Mouse (Mus musculus) gastrocnemius, postnatal 10 days (tissue): ENCODE measurements around the gene Cd300lg. TPM values are rescaled to one million over a fixed set of nuclear protein-coding genes. Genes with fewer than 3 reads are reported as not detected.

Experiments used
- DNase-seq: peaks from one replicate; pipeline ENCODE4 v3.0.0; 2021; ENCODE audit warnings: mixed read lengths
- long read RNA-seq, 2 experiments: library from polyadenylated mRNA; stranded (forward); transcript quantifications; one replicate each; pipeline ENCODE4 v2.0.0; 2021
- total RNA-seq, 2 experiments: library from RNA; stranded (reverse); gene quantifications; 2 replicates each; pipeline ENCODE4 v1.2.3; 2021

The Cd300lg gene
- total RNA-seq, result 10 to 100 TPM; 18.0 to 20.4 TPM
- long read RNA-seq, experiment 1, transcript Cd300lg-201 (7 exons, 2,353 nt), result major isoform, 8 of 11 reads
- long read RNA-seq, experiment 1, partial matches to known transcripts, result 0 of 11 reads
- long read RNA-seq, experiment 1, other reads (novel, unspliced or antisense), result 1 of 11 reads
- long read RNA-seq, experiment 2, transcript Cd300lg-201 (7 exons, 2,353 nt), result major isoform, 8 of 18 reads
- long read RNA-seq, experiment 2, partial matches to known transcripts, result 3 of 18 reads
- long read RNA-seq, experiment 2, other reads (novel, unspliced or antisense), result 2 of 18 reads

- no peak for DNase-seq
These were observed at the start of gene Cd300lg for GRCm38 (mm10) chr11:102041350-102041949. Gene Cd300lg (plus strand): TSS chr11:102041509.

- no peak for DNase-seq
These were observed 49.5 kb upstream of the Cd300lg start for GRCm38 (mm10) chr11:101991813-101992212.

GRCm38 (mm10) chr11:101992411-101992810, 48.9 kb upstream of the Cd300lg start:
- DNase-seq, result no peak

- no peak for DNase-seq
These were observed 47.2 kb upstream of the Cd300lg start for GRCm38 (mm10) chr11:101994100-101994499.

GRCm38 (mm10) chr11:101995938-101996337, 45.4 kb upstream of the Cd300lg start:
- no peak for DNase-seq

GRCm38 (mm10) chr11:101998258-101998657, 43.1 kb upstream of the Cd300lg start:
- DNase-seq, result no peak

GRCm38 (mm10) chr11:101999466-101999865, 41.8 kb upstream of the Cd300lg start:
- no peak for DNase-seq

GRCm38 (mm10) chr11:102004251-102004650, 37.1 kb upstream of the Cd300lg start:
- no peak for DNase-seq

- DNase-seq, result no peak
These were observed 35.0 kb upstream of the Cd300lg start for GRCm38 (mm10) chr11:102006271-102006670.

- DNase-seq, result no peak
These were observed 34.6 kb upstream of the Cd300lg start for GRCm38 (mm10) chr11:102006688-102007087.

- DNase-seq, result no peak
These were observed 32.9 kb upstream of the Cd300lg start for GRCm38 (mm10) chr11:102008372-102008771.

GRCm38 (mm10) chr11:102008954-102009637, 32.2 kb upstream of the Cd300lg start:
- DNase-seq, result no peak

GRCm38 (mm10) chr11:102010140-102010539, 31.2 kb upstream of the Cd300lg start:
- DNase-seq, result no peak

GRCm38 (mm10) chr11:102011510-102011909, 29.8 kb upstream of the Cd300lg start:
- no peak for DNase-seq

- no peak for DNase-seq
These were observed 28.1 kb upstream of the Cd300lg start for GRCm38 (mm10) chr11:102013201-102013600.

- DNase-seq, result no peak
These were observed 25.8 kb upstream of the Cd300lg start for GRCm38 (mm10) chr11:102015472-102015871.

GRCm38 (mm10) chr11:102016136-102016535, 25.2 kb upstream of the Cd300lg start:
- DNase-seq, result no peak

- DNase-seq, result no peak
These were observed 21.6 kb upstream of the Cd300lg start for GRCm38 (mm10) chr11:102019736-102020135.

GRCm38 (mm10) chr11:102021196-102021595, 20.1 kb upstream of the Cd300lg start:
- no peak for DNase-seq

GRCm38 (mm10) chr11:102023406-102023805, 17.9 kb upstream of the Cd300lg start:
- no peak for DNase-seq

GRCm38 (mm10) chr11:102024084-102024758, 17.1 kb upstream of the Cd300lg start:
- no peak for DNase-seq

- no peak for DNase-seq
These were observed 16.4 kb upstream of the Cd300lg start for GRCm38 (mm10) chr11:102024875-102025274.

GRCm38 (mm10) chr11:102025354-102025753, 16.0 kb upstream of the Cd300lg start:
- DNase-seq, result no peak
